Mouse (Mus musculus): ENCODE data around the gene Upk3a. TPM values are rescaled to one million over a fixed set of nuclear protein-coding genes. Genes with fewer than 3 reads are reported as not detected.

Gene Upk3a
- polyA plus RNA-seq, 1 experiment from 2014 or later, result 2.2 TPM

GRCm38 (mm10) chr15:85043116-85043515 is 26.2 kb downstream of the Upk3a start:
- Histone ChIP-seq H3K27me3 (replicated peaks; ENCODE audit: control insufficient read depth, insufficient read depth, low read length) (no peaks in the 10 kb centered on the region), H3K36me3 (ENCODE audit: control insufficient read depth, insufficient read depth) (peaks cover 27% of the 10 kb centered on the region), H3K4me2 (replicated peaks; ENCODE audit: low read depth) (0 out of 2 replicates have a peak overlapping the region, but pooled peaks have one; percentile 1), H3K9me3 (ENCODE audit: control insufficient read depth) (no peaks in the 10 kb centered on the region), H3K4me3 (ENCODE audit: low read depth, low read length) (no peak overlapping the region), H3K4me1 (replicated peaks; ENCODE audit: control insufficient read depth, insufficient read depth, low read length) (0 out of 2 replicates have a peak, but pooled peaks cover 4% of the 10 kb centered on the region), H3K27ac (ENCODE audit: low read depth, low read length) (0 out of 2 replicates have a peak overlapping the region, but pooled peaks have one; percentile 23), H3K9ac (ENCODE audit: low read depth, low read length) (no peak overlapping the region)
- TF ChIP-seq CTCF (IDR thresholded peaks at IDR 0.05; ENCODE audit: low read depth), result no peak
- no peak for ATAC-seq
- WGBS, result 63% methylated on average over 5 of the region's 5 CpGs

- H3K9me3 ChIP-seq (ENCODE audit: control insufficient read depth), result no peaks in the 10 kb centered on the region
- no peaks in the 10 kb centered on the region for H3K27me3 ChIP-seq (replicated peaks; ENCODE audit: control insufficient read depth, insufficient read depth, low read length)
- TF ChIP-seq CTCF (IDR thresholded peaks at IDR 0.05; ENCODE audit: low read depth), result no peak
- ATAC-seq, result no peak
- peaks cover 33% of the 10 kb centered on the region for H3K36me3 ChIP-seq (ENCODE audit: control insufficient read depth, insufficient read depth)
- H3K4me2 ChIP-seq (replicated peaks; ENCODE audit: low read depth), result 0 out of 2 replicates have a peak overlapping the region, but pooled peaks have one; percentile 1
- 0 out of 2 replicates have a peak, but pooled peaks cover 4% of the 10 kb centered on the region for H3K4me1 ChIP-seq (replicated peaks; ENCODE audit: control insufficient read depth, insufficient read depth, low read length)
- no peak overlapping the region for H3K4me3 ChIP-seq (ENCODE audit: low read depth, low read length)
- 74% methylated on average over 5 of the region's 5 CpGs for WGBS
- H3K27ac ChIP-seq (ENCODE audit: low read depth, low read length), result no peak overlapping the region
- no peak overlapping the region for H3K9ac ChIP-seq (ENCODE audit: low read depth, low read length)
These were observed 26.8 kb downstream of the Upk3a start for GRCm38 (mm10) chr15:85043761-85044160.

GRCm38 (mm10) chr15:85046230-85046950 is 29.4 kb downstream of the Upk3a start:
- no peaks in the 10 kb centered on the region for H3K27me3 ChIP-seq (replicated peaks; ENCODE audit: control insufficient read depth, insufficient read depth, low read length)
- H3K4me3 ChIP-seq (ENCODE audit: low read depth, low read length), result no peak overlapping the region
- 0 out of 2 replicates have a peak, but pooled peaks cover 4% of the 10 kb centered on the region for H3K4me1 ChIP-seq (replicated peaks; ENCODE audit: control insufficient read depth, insufficient read depth, low read length)
- no peak overlapping the region for H3K4me2 ChIP-seq (replicated peaks; ENCODE audit: low read depth)
- no peak for ATAC-seq
- no peak overlapping the region for H3K9ac ChIP-seq (ENCODE audit: low read depth, low read length)
- no peaks in the 10 kb centered on the region for H3K9me3 ChIP-seq (ENCODE audit: control insufficient read depth)
- H3K36me3 ChIP-seq (ENCODE audit: control insufficient read depth, insufficient read depth), result peaks cover 51% of the 10 kb centered on the region
- WGBS, result 90% methylated on average over 14 of the region's 14 CpGs
- TF ChIP-seq CTCF (IDR thresholded peaks at IDR 0.05; ENCODE audit: low read depth), result no peak
- H3K27ac ChIP-seq (ENCODE audit: low read depth, low read length), result no peak overlapping the region

GRCm38 (mm10) chr15:85047865-85048264 is 30.9 kb downstream of the Upk3a start:
- H3K27ac ChIP-seq (ENCODE audit: low read depth, low read length), result no peak overlapping the region
- no peak overlapping the region for H3K4me2 ChIP-seq (replicated peaks; ENCODE audit: low read depth)
- TF ChIP-seq CTCF (IDR thresholded peaks at IDR 0.05; ENCODE audit: low read depth), result no peak
- H3K4me1 ChIP-seq (replicated peaks; ENCODE audit: control insufficient read depth, insufficient read depth, low read length), result no peaks in the 10 kb centered on the region
- no peak overlapping the region for H3K4me3 ChIP-seq (ENCODE audit: low read depth, low read length)
- no peak for ATAC-seq
- H3K9me3 ChIP-seq (ENCODE audit: control insufficient read depth), result no peaks in the 10 kb centered on the region
- H3K36me3 ChIP-seq (ENCODE audit: control insufficient read depth, insufficient read depth), result peaks cover 61% of the 10 kb centered on the region
- WGBS, result 87% methylated on average over 4 of the region's 4 CpGs
- no peaks in the 10 kb centered on the region for H3K27me3 ChIP-seq (replicated peaks; ENCODE audit: control insufficient read depth, insufficient read depth, low read length)
- H3K9ac ChIP-seq (ENCODE audit: low read depth, low read length), result no peak overlapping the region

GRCm38 (mm10) chr15:85049758-85050157 is 32.8 kb downstream of the Upk3a start:
- Histone ChIP-seq H3K4me3 (ENCODE audit: low read depth, low read length) (no peak overlapping the region), H3K9ac (ENCODE audit: low read depth, low read length) (no peak overlapping the region), H3K36me3 (ENCODE audit: control insufficient read depth, insufficient read depth) (peaks cover 74% of the 10 kb centered on the region), H3K4me2 (replicated peaks; ENCODE audit: low read depth) (no peak overlapping the region), H3K27ac (ENCODE audit: low read depth, low read length) (no peak overlapping the region), H3K4me1 (replicated peaks; ENCODE audit: control insufficient read depth, insufficient read depth, low read length) (no peaks in the 10 kb centered on the region), H3K9me3 (ENCODE audit: control insufficient read depth) (no peaks in the 10 kb centered on the region), H3K27me3 (replicated peaks; ENCODE audit: control insufficient read depth, insufficient read depth, low read length) (no peaks in the 10 kb centered on the region)
- 100% methylated on average over 1 of the region's 1 CpGs for WGBS
- no peak for ATAC-seq
- TF ChIP-seq CTCF (IDR thresholded peaks at IDR 0.05; ENCODE audit: low read depth), result no peak

- no peak overlapping the region for H3K4me3 ChIP-seq (ENCODE audit: low read depth, low read length)
- H3K36me3 ChIP-seq (ENCODE audit: control insufficient read depth, insufficient read depth), result peaks cover 47% of the 10 kb centered on the region
- H3K9ac ChIP-seq (ENCODE audit: low read depth, low read length), result no peak overlapping the region
- no peak overlapping the region for H3K27ac ChIP-seq (ENCODE audit: low read depth, low read length)
- H3K27me3 ChIP-seq (replicated peaks; ENCODE audit: control insufficient read depth, insufficient read depth, low read length), result no peaks in the 10 kb centered on the region
- ATAC-seq, result no peak
- H3K9me3 ChIP-seq (ENCODE audit: control insufficient read depth), result no peaks in the 10 kb centered on the region
- H3K4me2 ChIP-seq (replicated peaks; ENCODE audit: low read depth), result no peak overlapping the region
- 83% methylated on average over 3 of the region's 3 CpGs for WGBS
- no peak for TF ChIP-seq CTCF (IDR thresholded peaks at IDR 0.05; ENCODE audit: low read depth)
- no peaks in the 10 kb centered on the region for H3K4me1 ChIP-seq (replicated peaks; ENCODE audit: control insufficient read depth, insufficient read depth, low read length)
These were observed 37.2 kb downstream of the Upk3a start for GRCm38 (mm10) chr15:85054098-85054497.
